Mouse (Mus musculus): ENCODE data around the gene BC052040.

DNA sequence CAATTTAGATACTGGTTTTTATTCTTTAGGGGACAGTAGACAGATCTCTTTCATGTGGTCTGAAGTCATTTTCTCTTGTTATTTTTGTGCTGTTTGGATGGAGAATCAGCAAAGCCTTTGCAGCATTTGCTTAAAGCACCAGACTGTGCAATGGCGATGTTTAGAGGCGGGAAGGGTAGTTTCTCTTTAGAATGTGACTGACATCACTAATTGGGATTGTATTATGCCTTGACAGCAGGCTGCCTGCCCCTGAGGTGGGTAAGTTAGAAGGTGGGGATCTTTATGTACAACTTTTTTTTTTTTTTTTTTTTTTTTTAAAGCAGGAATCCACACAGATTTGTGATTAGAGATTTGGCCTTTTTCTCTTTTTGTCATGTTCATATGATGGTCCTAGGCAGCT lies 20.6 kb downstream of the BC052040 start:
- TF ChIP-seq CTCF (IDR thresholded peaks at IDR 0.05; ENCODE audit: control insufficient read depth, insufficient read depth, insufficient read length) = no peak
- no peak for TF ChIP-seq MYOG (IDR thresholded peaks at IDR 0.05; ENCODE audit: control insufficient read depth, extremely low read depth, insufficient read length)
- no peak for TF ChIP-seq MYOD1 (IDR thresholded peaks at IDR 0.05; ENCODE audit: control insufficient read depth, insufficient read length, low read depth)
- no peak for TF ChIP-seq CEBPB (IDR thresholded peaks at IDR 0.05; ENCODE audit: low read depth)
- TF ChIP-seq USF1 (IDR thresholded peaks at IDR 0.05; ENCODE audit: low read depth) = no peak
- no peak for TF ChIP-seq MAX (IDR thresholded peaks at IDR 0.05)
